Mouse (Mus musculus) MEL (cell line): Measurements from ENCODE around the gene Arhgap9. TPM values are rescaled to one million over a fixed set of nuclear protein-coding genes. Genes with fewer than 3 reads are reported as not detected.

Experiments used
- DNase-seq: peaks from one replicate; pipeline ENCODE4 v3.0.0; 2011; ENCODE audit warnings: low read depth, low spot score
- H3K27ac ChIP-seq: 2 replicates; pipeline ENCODE4 v1.5.1; 2012; ENCODE audit warnings: low read depth, mild to moderate bottlenecking, control low read depth, low read length, moderate library complexity; ENCODE audit not compliant: control insufficient read depth
- H3K27me3 ChIP-seq, 2 experiments: fragments of 150-350 bp in 1 of 2; sonication (generic) in 1 of 2; 2 replicates each; pipeline ENCODE4 v1.6.1; 2012; ENCODE audit warnings: low read length in 2 of 2, mild to moderate bottlenecking in 2 of 2, improper control_type of control experiment in 1 of 2, moderate library complexity in 1 of 2; ENCODE audit not compliant: insufficient read depth in 2 of 2, control insufficient read depth in 1 of 2
- H3K36me3 ChIP-seq, 2 experiments: 2 replicates each; pipeline ENCODE4 v1.6.1; 2012 to 2014; ENCODE audit warnings: low read length in 2 of 2, improper control_type of control experiment in 1 of 2, inconsistent platforms in 1 of 2, mild to moderate bottlenecking in 1 of 2; ENCODE audit not compliant: insufficient read depth in 2 of 2, control insufficient read depth in 1 of 2
- H3K4me1 ChIP-seq, 2 experiments: fragments of 150-350 bp in 1 of 2; sonication (generic) in 1 of 2; 2 replicates each; pipeline ENCODE4 v1.6.1; 2012; ENCODE audit warnings: low read length in 2 of 2, improper control_type of control experiment in 1 of 2, mild to moderate bottlenecking in 1 of 2; ENCODE audit not compliant: insufficient read depth in 2 of 2, control insufficient read depth in 1 of 2
- H3K4me3 ChIP-seq, 2 experiments: fragments of 150-350 bp in 1 of 2; sonication (generic) in 1 of 2; 2 replicates each; pipeline ENCODE4 v1.5.1; 2012; ENCODE audit warnings: low read depth in 2 of 2, low read length in 2 of 2, mild to moderate bottlenecking in 2 of 2, moderate library complexity in 2 of 2, control low read depth in 1 of 2, improper control_type of control experiment in 1 of 2; ENCODE audit not compliant: control insufficient read depth in 1 of 2, insufficient read depth in 1 of 2
- H3K79me2 ChIP-seq: 2 replicates; pipeline ENCODE4 v1.6.1; 2012; ENCODE audit warnings: mild to moderate bottlenecking, low read length, moderate library complexity; ENCODE audit not compliant: control insufficient read depth, poor library complexity, insufficient read depth
- H3K9ac ChIP-seq: 2 replicates; pipeline ENCODE4 v1.6.1; 2012; ENCODE audit warnings: low read depth, mild to moderate bottlenecking, control low read depth, low read length, moderate library complexity; ENCODE audit not compliant: control insufficient read depth, poor library complexity, severe bottlenecking
- H3K9me3 ChIP-seq: fragments of 150-350 bp; sonication (generic); replicated peaks from 2 replicates; pipeline ENCODE4 v1.6.1; 2012; ENCODE audit warnings: mild to moderate bottlenecking, low read length, improper control_type of control experiment, moderate library complexity; ENCODE audit not compliant: insufficient read depth
- BHLHE40 ChIP-seq: IDR thresholded peaks from 2 replicates; pipeline ENCODE4 v1.6.1; 2012; ENCODE audit warnings: low read depth, mild to moderate bottlenecking, inconsistent platforms, low read length, improper control_type of control experiment, borderline replicate concordance
- CHD1 ChIP-seq: IDR thresholded peaks from 2 replicates; pipeline ENCODE4 v1.6.1; 2012; ENCODE audit warnings: low read depth, mild to moderate bottlenecking, inconsistent platforms, low read length, improper control_type of control experiment
- GABPA ChIP-seq: IDR thresholded peaks from 2 replicates; pipeline ENCODE4 v1.6.1; 2012; ENCODE audit warnings: low read depth, mild to moderate bottlenecking, inconsistent platforms, low read length, improper control_type of control experiment, moderate library complexity
- GATA1 ChIP-seq: IDR thresholded peaks from 2 replicates; pipeline ENCODE4 v1.6.1; 2011; ENCODE audit warnings: low read depth, low read length, improper control_type of control experiment
- HCFC1 ChIP-seq: IDR thresholded peaks from 2 replicates; pipeline ENCODE4 v1.6.1; 2012; ENCODE audit warnings: low read depth, mild to moderate bottlenecking, inconsistent platforms, low read length, improper control_type of control experiment, moderate library complexity
- JUND ChIP-seq: IDR thresholded peaks from 2 replicates; pipeline ENCODE4 v1.6.1; 2011; ENCODE audit warnings: low read depth, mild to moderate bottlenecking, improper control_type of control experiment, low read length
- KAT2A ChIP-seq: conservative IDR thresholded peaks from 2 replicates; pipeline ENCODE4 v1.6.1; 2012; ENCODE audit warnings: low read depth, low read length, improper control_type of control experiment, inconsistent platforms
- MAFK ChIP-seq: IDR thresholded peaks from 2 replicates; pipeline ENCODE4 v1.6.1; 2011; ENCODE audit warnings: low read depth, mild to moderate bottlenecking, low read length, improper control_type of control experiment, borderline replicate concordance
- MAX ChIP-seq: IDR thresholded peaks from 2 replicates; pipeline ENCODE4 v1.6.1; 2011; ENCODE audit warnings: low read length, improper control_type of control experiment
- MAZ ChIP-seq: IDR thresholded peaks from 2 replicates; pipeline ENCODE4 v1.6.1; 2012; ENCODE audit warnings: low read depth, mild to moderate bottlenecking, inconsistent platforms, low read length, improper control_type of control experiment
- MYC ChIP-seq: IDR thresholded peaks from 2 replicates; pipeline ENCODE4 v1.6.1; 2011; ENCODE audit warnings: low read depth, mild to moderate bottlenecking, low read length, improper control_type of control experiment, moderate library complexity
- POLR2A ChIP-seq, 2 experiments: IDR thresholded peaks; 2 replicates each; pipeline ENCODE4 v1.6.1; 2011 to 2012; ENCODE audit warnings: low read length in 2 of 2, mild to moderate bottlenecking in 2 of 2, control low read depth in 1 of 2, improper control_type of control experiment in 1 of 2, low read depth in 1 of 2, moderate library complexity in 1 of 2; ENCODE audit not compliant: control insufficient read depth in 1 of 2, insufficient read depth in 1 of 2, poor library complexity in 1 of 2
- POLR2AphosphoS2 ChIP-seq: IDR thresholded peaks from 2 replicates; pipeline ENCODE4 v1.6.1; 2011; ENCODE audit warnings: low read length, improper control_type of control experiment
- POLR2AphosphoS5 ChIP-seq: IDR thresholded peaks from 2 replicates; pipeline ENCODE4 v1.6.1; 2012; ENCODE audit warnings: low read depth, borderline replicate concordance, mild to moderate bottlenecking, inconsistent platforms, low read length, moderate library complexity, mixed read lengths
- RAD21 ChIP-seq: IDR thresholded peaks from 2 replicates; pipeline ENCODE4 v1.6.1; 2011; ENCODE audit warnings: mild to moderate bottlenecking, low read depth, low read length, improper control_type of control experiment
- SIN3A ChIP-seq: IDR thresholded peaks from 2 replicates; pipeline ENCODE4 v1.6.1; 2012; ENCODE audit warnings: low read length, improper control_type of control experiment, inconsistent platforms
- SMC3 ChIP-seq: IDR thresholded peaks from 2 replicates; pipeline ENCODE4 v1.6.1; 2011; ENCODE audit warnings: low read depth, low read length, improper control_type of control experiment
- TAL1 ChIP-seq: IDR thresholded peaks from 2 replicates; pipeline ENCODE4 v1.6.1; 2012; ENCODE audit warnings: mild to moderate bottlenecking, inconsistent platforms, low read length, moderate library complexity, mixed read lengths
- TBP ChIP-seq: IDR thresholded peaks from 2 replicates; pipeline ENCODE4 v1.8.0; 2011; ENCODE audit warnings: low read depth, low read length, improper control_type of control experiment
- TCF12 ChIP-seq: IDR thresholded peaks from 2 replicates; pipeline ENCODE4 v1.6.1; 2014; ENCODE audit warnings: low read depth, mild to moderate bottlenecking, inconsistent platforms, low read length, improper control_type of control experiment, moderate library complexity
- UBTF ChIP-seq: IDR thresholded peaks from 2 replicates; pipeline ENCODE4 v1.6.1; 2012; ENCODE audit warnings: low read depth, mild to moderate bottlenecking, inconsistent platforms, low read length, improper control_type of control experiment, moderate library complexity, borderline replicate concordance; ENCODE audit not compliant: insufficient read depth
- USF2 ChIP-seq, 2 experiments: IDR thresholded peaks; 2 replicates each; pipeline ENCODE4 v1.6.1; 2011 to 2012; ENCODE audit warnings: improper control_type of control experiment in 2 of 2, low read length in 2 of 2, borderline replicate concordance in 1 of 2, inconsistent platforms in 1 of 2, low read depth in 1 of 2, mild to moderate bottlenecking in 1 of 2; ENCODE audit not compliant: insufficient read depth in 1 of 2
- ZC3H11A ChIP-seq: IDR thresholded peaks from 2 replicates; pipeline ENCODE4 v1.6.1; 2012; ENCODE audit warnings: low read depth, mild to moderate bottlenecking, inconsistent platforms, low read length, improper control_type of control experiment
- ZKSCAN1 ChIP-seq: IDR thresholded peaks from 2 replicates; pipeline ENCODE4 v1.6.1; 2012; ENCODE audit warnings: low read depth, mild to moderate bottlenecking, inconsistent platforms, low read length, improper control_type of control experiment, moderate library complexity
- ZNF384 ChIP-seq: IDR thresholded peaks from 2 replicates; pipeline ENCODE4 v1.6.1; 2012; ENCODE audit warnings: low read depth, mild to moderate bottlenecking, inconsistent platforms, low read length, improper control_type of control experiment
- polyA plus RNA-seq, 2 experiments: library from polyadenylated mRNA; stranded (reverse) in 1 of 2; unstranded in 1 of 2; fragments of >175 nt in 1 of 2; fragments of >200 nt in 1 of 2; gene quantifications; 2 replicates each; pipeline versions ENCODE4 v1.2.1 to v1.2.4; 2012; ENCODE audit warnings: low replicate concordance in 2 of 2, low read depth in 1 of 2; ENCODE audit not compliant: insufficient read length in 2 of 2, insufficient read depth in 1 of 2, missing spikeins in 1 of 2
- total RNA-seq: library from RNA; depleted of rRNA; stranded (reverse); fragments of 300-350 nt; gene quantifications from 2 replicates; pipeline ENCODE4 v1.2.3, GENCODE M21; 2012

Arhgap9 gene
- total and polyA plus RNA-seq, 3 experiments, result 24.4 to 41.1 TPM; not detected in 1

DNA sequence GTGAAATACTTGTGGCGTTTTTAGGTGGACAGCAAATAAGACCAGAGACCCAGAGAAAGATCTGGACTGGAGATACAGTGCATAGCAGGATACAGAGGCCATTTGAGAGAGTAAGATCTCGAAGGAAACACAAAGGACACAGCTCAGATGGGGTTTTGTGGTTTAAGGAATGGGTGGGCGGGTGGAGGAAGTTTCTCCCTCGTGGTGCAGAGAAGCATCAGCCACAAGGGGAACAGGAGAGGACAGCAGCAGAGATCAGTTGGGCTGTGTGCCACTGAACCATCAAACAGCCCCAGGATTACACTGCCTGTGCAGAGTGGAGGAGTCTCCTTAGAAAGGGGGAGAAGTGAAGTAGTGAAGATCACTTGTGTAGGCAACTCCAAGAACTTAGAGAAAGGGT, 3.8 kb upstream of the Arhgap9 start (continued):
- no peak for TF ChIP-seq POLR2AphosphoS2
- TF ChIP-seq CHD1, result no peak
- no peak for TF ChIP-seq POLR2AphosphoS5
- TF ChIP-seq SMC3, result no peak
- no peak for TF ChIP-seq KAT2A

DNA sequence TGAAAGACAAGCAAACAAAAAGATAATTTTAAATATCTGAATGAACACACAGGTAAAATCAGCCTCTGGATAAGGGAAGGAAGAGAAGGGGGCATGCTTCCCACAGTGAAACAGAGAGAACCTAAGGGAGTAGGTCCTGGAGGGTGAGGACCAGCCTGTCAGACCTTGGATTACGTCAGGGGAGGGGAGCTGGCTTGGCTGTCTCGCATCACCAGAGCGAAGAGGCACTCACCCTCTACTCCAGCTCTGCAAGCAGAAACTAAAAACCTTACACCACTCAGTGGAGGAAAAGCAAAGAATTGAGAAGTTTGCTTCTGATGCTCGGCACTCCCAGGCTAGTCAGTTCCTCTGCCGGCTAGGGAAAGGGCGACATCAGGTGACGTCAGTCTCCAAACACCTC, 1.8 kb upstream of the Arhgap9 start:
- Histone ChIP-seq H3K4me3 (no peak overlapping the region), H3K9me3 (no peaks in the 10 kb centered on the region), H3K27me3 (no peaks in the 10 kb centered on the region), H3K27ac (no peak overlapping the region), H3K9ac (no peak overlapping the region), H3K79me2 (peaks cover 2% of the 10 kb centered on the region; the same call in 1 of the 2 replicates), H3K4me1 (peaks cover 15 to 33% of the 10 kb centered on the region in 2 experiments), H3K36me3 (peaks cover 0 to 19% of the 10 kb centered on the region in 2 experiments; a peak in 2 of 4 replicates)
- no peak for DNase-seq
- no peak for TF ChIP-seq GATA1
- TF ChIP-seq JUND, result no peak
- no peak for TF ChIP-seq MAFK
- no peak for TF ChIP-seq TCF12
- TF ChIP-seq GABPA, result no peak
- no peak for TF ChIP-seq SMC3
- no peak for TF ChIP-seq ZC3H11A
- TF ChIP-seq ZNF384, result no peak
- TF ChIP-seq UBTF, result no peak
- TF ChIP-seq MYC, result no peak
- TF ChIP-seq POLR2AphosphoS2, result no peak
- TF ChIP-seq TAL1, result no peak
- no peak for TF ChIP-seq USF2 (IDR thresholded peaks at IDR 0.05; ENCODE audit: borderline replicate concordance in 1 of 2, insufficient read depth in 1 of 2, low read depth in 1 of 2, low read length in 2 of 2)
- no peak for TF ChIP-seq MAZ

DNA sequence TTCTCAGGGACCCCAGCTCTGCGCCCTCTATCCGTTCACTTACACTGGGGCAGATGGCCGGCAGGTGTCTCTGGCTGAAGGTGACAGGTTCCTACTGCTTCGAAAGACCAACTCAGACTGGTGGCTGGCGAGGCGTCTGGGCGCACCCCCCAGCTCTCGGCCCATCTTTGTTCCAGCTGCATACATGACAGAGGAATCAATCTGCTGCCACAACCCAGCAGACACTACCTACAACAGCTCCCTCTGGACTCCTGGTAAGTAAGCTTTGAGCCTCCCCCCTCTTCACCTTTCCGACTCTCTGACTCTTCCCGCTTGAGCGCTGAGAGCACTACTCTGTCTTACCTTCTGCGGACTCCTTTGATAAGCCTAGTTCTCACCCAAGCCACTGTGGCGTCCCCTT, 414 bp downstream of the Arhgap9 start:
- Histone ChIP-seq H3K4me1 (peaks cover 15 to 26% of the 10 kb centered on the region in 2 experiments), H3K4me3 (no peak overlapping the region), H3K27ac (no peak overlapping the region), H3K36me3 (peaks cover 0 to 15% of the 10 kb centered on the region in 2 experiments; a peak in 2 of 4 replicates), H3K79me2 (peaks cover 2% of the 10 kb centered on the region; the same call in 1 of the 2 replicates), H3K9me3 (no peaks in the 10 kb centered on the region), H3K9ac (no peak overlapping the region), H3K27me3 (no peaks in the 10 kb centered on the region)
- TF ChIP-seq POLR2A (IDR thresholded peaks at IDR 0.05; ENCODE audit: control insufficient read depth in 1 of 2, insufficient read depth in 1 of 2, low read depth in 1 of 2, low read length in 2 of 2, poor library complexity in 1 of 2), result no peak
- TF ChIP-seq MYC, result no peak
- TF ChIP-seq ZKSCAN1, result no peak
- TF ChIP-seq SIN3A, result no peak
- no peak for TF ChIP-seq MAZ
- TF ChIP-seq TBP, result no peak
- TF ChIP-seq MAFK, result no peak
- TF ChIP-seq MAX, result no peak
- no peak for TF ChIP-seq TCF12
- TF ChIP-seq HCFC1, result no peak
- no peak for TF ChIP-seq POLR2AphosphoS2
- no peak for TF ChIP-seq GATA1
- no peak for TF ChIP-seq BHLHE40
- TF ChIP-seq RAD21, result no peak
- TF ChIP-seq SMC3, result no peak
- TF ChIP-seq KAT2A, result no peak
- DNase-seq, result no peak
